Mouse (Mus musculus) thymus, adult 2 months (tissue): Measurements from ENCODE around the gene Afp.

Experiments used
- CTCF ChIP-seq: fragments of 200-500 bp; IDR thresholded peaks from 2 replicates; pipeline ENCODE4 v1.5.1; 2012; ENCODE audit warnings: mild to moderate bottlenecking, control low read depth, low read length, moderate library complexity, borderline replicate concordance; ENCODE audit not compliant: control insufficient read depth, poor library complexity, insufficient read depth; ENCODE audit errors: extremely low read depth
- POLR2A ChIP-seq: fragments of 200-500 bp; IDR thresholded peaks from 2 replicates; pipeline ENCODE4 v1.6.1; 2012; ENCODE audit warnings: mild to moderate bottlenecking, low read length, control low read depth, moderate library complexity; ENCODE audit not compliant: control insufficient read depth, poor library complexity, insufficient read depth; ENCODE audit errors: extremely low read depth

- TF ChIP-seq POLR2A: no peak
- TF ChIP-seq CTCF: no peak
These were observed 40.6 kb upstream of the Afp start for GRCm38 (mm10) chr5:90449961-90450360.
